Mouse (Mus musculus): Measurements from ENCODE around the gene Bid. TPM values are rescaled to one million over a fixed set of nuclear protein-coding genes. Genes with fewer than 3 reads are reported as not detected.
A peak's percentile ranks its signal among the peaks of the same experiment; 100 is the strongest.

Bid gene
- polyA plus RNA-seq, 1 experiment, result 13.1 TPM

- peak; percentile 85 for TF ChIP-seq GATA1 (IDR thresholded peaks at IDR 0.05; ENCODE audit: low read length)
These were observed 42.8 kb downstream of the Bid start for GRCm38 (mm10) chr6:120873874-120874273.

DNA sequence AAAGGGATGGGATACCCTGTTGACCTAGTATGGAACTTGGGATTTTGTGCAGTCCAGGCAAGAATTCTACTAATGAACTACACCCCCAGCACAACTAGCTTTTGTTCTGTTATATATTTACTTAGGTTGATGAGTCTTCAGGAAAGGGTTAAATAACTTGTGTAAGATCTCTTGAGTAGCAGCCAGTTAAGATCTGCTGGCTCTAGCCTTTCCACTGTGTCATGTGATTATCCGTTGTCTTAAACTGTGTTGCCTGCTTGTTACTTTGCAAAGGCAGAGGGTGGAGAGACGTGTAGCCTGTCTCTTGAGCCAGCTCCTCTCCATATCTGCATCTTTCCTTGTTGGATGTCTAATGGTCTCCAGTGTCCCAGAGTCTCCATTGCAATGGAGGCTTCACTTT is 45.4 kb downstream of the Bid start:
- TF ChIP-seq GATA1 (IDR thresholded peaks at IDR 0.05; ENCODE audit: low read length), result no peak

DNA sequence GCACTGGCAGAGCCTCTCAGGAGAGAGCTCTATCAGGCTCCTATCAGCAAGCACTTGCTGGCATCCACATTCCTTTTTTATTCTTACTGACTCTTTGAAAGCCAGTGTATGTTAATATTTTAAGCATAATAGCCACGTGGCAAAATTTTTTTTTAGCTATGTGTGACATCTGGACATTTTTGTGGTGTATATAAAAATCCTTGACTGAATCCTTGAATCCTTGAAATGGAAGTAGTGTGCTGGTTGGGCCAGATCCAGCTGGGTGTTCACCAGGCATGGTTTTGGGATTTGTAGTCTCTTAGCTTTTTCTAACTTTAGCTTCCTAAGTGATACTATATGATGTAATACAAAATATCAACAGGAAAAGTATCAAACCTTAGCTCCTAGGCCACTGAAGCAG is 47.8 kb downstream of the Bid start:
- TF ChIP-seq GATA1 (IDR thresholded peaks at IDR 0.05; ENCODE audit: low read length), result no peak

DNA sequence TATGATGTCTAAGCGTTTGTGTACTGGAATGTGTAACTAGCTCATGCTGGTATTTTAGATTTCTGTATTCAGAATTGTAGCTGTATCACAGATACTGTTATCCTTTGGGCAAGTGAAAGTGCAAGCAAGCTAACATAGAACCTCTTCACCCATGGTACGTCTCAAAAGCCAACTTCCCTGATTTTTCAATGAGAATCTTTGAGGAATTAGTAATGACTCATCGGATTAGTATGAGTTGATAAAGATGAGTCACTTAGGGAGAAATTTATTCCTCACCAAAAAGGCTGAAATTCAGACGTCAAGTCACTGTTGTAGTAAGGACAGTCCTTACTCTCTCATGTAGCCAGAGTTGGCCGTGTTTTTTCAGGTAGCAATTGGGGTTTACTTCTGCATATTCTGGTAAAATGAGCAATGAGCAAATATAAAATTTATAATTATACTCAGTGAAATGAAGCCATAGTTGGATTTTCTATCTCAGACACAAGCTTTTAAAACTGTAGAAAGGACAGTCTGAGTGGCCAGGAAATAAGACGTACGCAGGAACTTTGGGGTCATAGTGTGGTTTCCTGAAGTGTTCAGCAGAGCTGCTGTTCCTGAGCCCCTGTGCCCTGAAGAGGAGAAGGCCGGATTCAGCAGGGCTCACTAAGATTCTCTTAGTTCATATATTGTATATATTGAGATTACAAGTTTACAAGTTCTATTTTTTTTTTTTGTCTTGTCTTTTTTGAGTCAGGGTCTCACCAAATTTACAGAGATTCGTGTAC is 50.4 kb downstream of the Bid start:
- TF ChIP-seq GATA1 (IDR thresholded peaks at IDR 0.05; ENCODE audit: low read length), result no peak

- TF ChIP-seq GATA1 (IDR thresholded peaks at IDR 0.05; ENCODE audit: low read length), result no peak
These were observed 56.6 kb downstream of the Bid start for GRCm38 (mm10) chr6:120860079-120860478.

DNA sequence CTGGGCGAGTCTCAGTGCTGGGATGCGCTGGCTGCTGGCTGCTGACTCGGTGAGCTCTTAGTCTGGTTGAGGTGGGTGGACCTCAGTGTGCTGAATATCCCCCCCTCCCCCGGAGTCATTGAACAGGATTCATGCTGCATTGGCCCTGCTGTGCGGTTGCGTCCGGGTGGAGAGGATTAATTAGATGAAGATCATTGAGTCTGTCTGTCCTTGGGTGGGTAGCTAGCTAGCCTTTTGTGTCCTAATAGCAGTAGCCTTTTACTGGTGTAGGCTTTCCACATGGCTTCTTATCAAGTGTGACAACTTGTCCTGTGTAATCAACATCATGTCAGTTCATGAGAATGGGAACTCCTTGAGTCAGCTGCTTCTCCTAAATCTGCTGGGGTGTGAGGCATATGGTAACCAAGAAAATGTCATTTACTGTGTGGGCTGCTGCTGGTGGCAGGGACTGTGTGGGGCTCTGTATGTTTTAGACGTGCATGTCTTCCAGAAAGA is 58.4 kb downstream of the Bid start:
- TF ChIP-seq GATA1 (IDR thresholded peaks at IDR 0.05; ENCODE audit: low read length), result no peak

- TF ChIP-seq GATA1 (IDR thresholded peaks at IDR 0.05; ENCODE audit: low read length), result peak; percentile 67
These were observed 62.2 kb downstream of the Bid start for GRCm38 (mm10) chr6:120854413-120854812.

Other genes with a start within 250 kb of the Bid start
- 0.25 and 0.36 TPM in 2 replicates for gene Slc25a18, start 143.3 kb downstream of the Bid start, polyA plus RNA-seq (2012)
- gene Atp6v1e1, start 94.1 kb downstream of the Bid start, polyA plus RNA-seq (2012), result 55.8 and 65.1 TPM in 2 replicates
- gene Bcl2l13, start 80.6 kb downstream of the Bid start, polyA plus RNA-seq (2012), result 513 and 679 TPM in 2 replicates
- 48.1 and 48.7 TPM in 2 replicates for gene Mical3, start 214.1 kb upstream of the Bid start, polyA plus RNA-seq (2012)

Data from G1E-ER4 (cell line).